Comparison of ENCODE assay signal across 7 mouse cellular contexts in the genomic region with DNA sequence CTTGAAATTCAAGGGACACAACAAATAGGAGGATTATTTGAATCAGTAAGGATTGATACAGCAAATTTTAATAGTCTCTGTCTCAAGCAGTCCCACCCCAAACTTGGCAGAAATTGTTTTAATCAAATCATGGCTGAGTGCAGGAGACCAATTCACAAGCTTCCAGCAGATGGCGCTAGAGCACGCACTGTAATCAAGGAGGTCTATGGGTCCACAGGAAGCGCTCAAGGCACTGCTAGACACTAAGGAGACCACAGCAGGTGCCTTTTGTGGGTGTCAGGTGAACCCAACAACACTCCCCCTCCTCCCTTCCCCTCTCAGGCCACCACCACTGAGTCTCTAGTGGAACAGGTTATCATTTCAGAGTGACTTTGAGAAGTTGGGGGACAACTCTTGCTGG.
DNase-seq lines count a peak whose midpoint lies in the region; ATAC-seq lines count a peak whose summit lies in the region.

No protein-coding gene starts in this region.

- ATAC-seq in granulocyte monocyte progenitor cell, adult 5-6 weeks (replicated peaks; ENCODE audit: poor library complexity, severe bottlenecking), result peak; percentile 75

- DNase-seq in ES-CJ7 (ENCODE audit: low read depth, low spot score), result peak; percentile 69
- peak; percentile 63 to 64 for DNase-seq in adrenal gland, adult 18-20 months (ENCODE audit: low spot score in 2 of 2)
- peak; percentile 83 for DNase-seq in embryo, embryonic 11 days
- DNase-seq in layer of hippocampus, adult 9-10 months (ENCODE audit: low spot score), result peak; percentile 65
- peak; percentile 72 for DNase-seq in lung, postnatal 10 days
- peak; percentile 18 to 37 for DNase-seq in right cerebral cortex, postnatal 36 days (ENCODE audit: low spot score in 2 of 2)

Comparison
In these comparisons a context has a peak if more than half of its experiments do, and no peak if none do; other contexts are left out.
1. Peak in every context shown above with its lines: DNase-seq and ATAC-seq.
2. DNase-seq: peak in every context shown above with its lines; median percentile 83 in embryo, embryonic 11 days; 72 in lung, postnatal 10 days; 69 in ES-CJ7; 65 in layer of hippocampus, adult 9-10 months; 64 in adrenal gland, adult 18-20 months; 28 in right cerebral cortex, postnatal 36 days.